Mouse (Mus musculus) brain, embryonic 14.5 days (tissue): ENCODE data around the gene Catsperg1.

ENCODE experiments used
- CTCF ChIP-seq: fragments of 200-500 bp; IDR thresholded peaks from 2 replicates; pipeline ENCODE4 v1.5.1; 2012; ENCODE audit warnings: inconsistent platforms, mild to moderate bottlenecking, moderate library complexity, borderline replicate concordance; ENCODE audit not compliant: insufficient read depth, insufficient read length; ENCODE audit errors: extremely low read depth
- POLR2A ChIP-seq: fragments of 200-500 bp; IDR thresholded peaks from 2 replicates; pipeline ENCODE4 v1.6.1; 2012; ENCODE audit warnings: mild to moderate bottlenecking, inconsistent platforms, borderline replicate concordance; ENCODE audit not compliant: poor library complexity, insufficient read depth, insufficient read length, severe bottlenecking; ENCODE audit errors: extremely low read depth

DNA sequence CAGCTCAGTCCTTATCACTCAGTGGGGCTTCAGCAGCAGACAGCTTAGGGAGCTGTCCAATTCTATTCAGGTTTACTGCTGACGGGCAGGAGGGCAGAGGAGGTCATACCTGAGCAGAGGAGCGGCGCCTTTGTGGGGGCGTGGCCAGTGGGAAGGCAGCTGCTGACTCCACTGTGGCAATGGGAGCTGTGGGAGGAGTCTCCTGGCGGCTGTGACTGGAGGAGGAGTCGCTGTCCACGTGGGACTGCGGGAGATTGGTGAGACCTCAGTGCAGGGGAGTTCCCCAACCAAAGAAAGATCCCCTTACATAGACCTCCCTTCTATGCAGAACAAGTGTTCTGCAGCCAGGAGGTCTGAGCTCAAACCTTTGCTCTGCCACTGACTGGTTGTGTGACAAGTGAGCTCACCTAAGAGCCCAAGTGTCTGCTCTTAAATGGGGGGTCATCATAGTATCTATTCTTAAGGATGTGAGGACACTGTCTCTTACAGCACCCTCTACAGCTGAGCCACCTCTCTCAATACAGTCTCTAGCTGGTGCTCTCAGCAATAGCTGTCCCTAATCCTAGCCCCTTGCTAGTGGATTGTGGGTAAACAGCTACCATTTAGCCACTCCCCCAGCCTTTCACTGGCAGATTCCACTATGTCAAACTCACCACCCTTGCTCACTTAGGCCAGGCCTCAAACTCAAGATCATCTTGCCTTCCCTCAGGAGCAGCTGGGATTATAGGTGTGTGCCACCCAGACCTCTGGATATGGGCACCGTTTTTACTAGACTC lies 50.9 kb downstream of the Catsperg1 start:
- TF ChIP-seq CTCF = no peak
- TF ChIP-seq POLR2A = no peak
